Mouse (Mus musculus) lung, postnatal 14 days (tissue): Measurements from ENCODE around the gene Oog4.
"Not testable (repeated sequence)": the region's sequence is repeated elsewhere in the genome, so short reads cannot be mapped to it uniquely, and the experiment has no call there.

Experiments
- DNase-seq: peaks from one replicate; pipeline ENCODE4 v3.0.0; 2021

The Oog4 gene

GRCm38 (mm10) chr4:143450224-143450623 is at the start of gene Oog4:
Gene Oog4 (minus strand): TSS chr4:143450324.
- DNase-seq = no peak

- DNase-seq = not testable (repeated sequence)
These were observed 23.4 kb downstream of the Oog4 start for GRCm38 (mm10) chr4:143426770-143427169.

- DNase-seq = no peak
These were observed 36.0 kb downstream of the Oog4 start for GRCm38 (mm10) chr4:143414121-143414520.

GRCm38 (mm10) chr4:143413621-143414020 is 36.5 kb downstream of the Oog4 start:
- DNase-seq = no peak

- peak; percentile 89 for DNase-seq
These were observed 37.7 kb downstream of the Oog4 start, which contains the start of gene Pramef8 for GRCm38 (mm10) chr4:143412219-143413092. Gene Pramef8 (plus strand): TSS chr4:143412426.

- DNase-seq = no peak
These were observed 38.4 kb downstream of the Oog4 start for GRCm38 (mm10) chr4:143411566-143412218.

- no peak for DNase-seq
These were observed 55.9 kb downstream of the Oog4 start, which contains the start of gene Pramel1 for GRCm38 (mm10) chr4:143394181-143394580. Gene Pramel1 (plus strand): TSS chr4:143394428.

GRCm38 (mm10) chr4:143388955-143389702 is 61.0 kb downstream of the Oog4 start:
- DNase-seq = peak; percentile 31
